ENCODE assay signal across 16 mouse cellular contexts in the genomic region with DNA sequence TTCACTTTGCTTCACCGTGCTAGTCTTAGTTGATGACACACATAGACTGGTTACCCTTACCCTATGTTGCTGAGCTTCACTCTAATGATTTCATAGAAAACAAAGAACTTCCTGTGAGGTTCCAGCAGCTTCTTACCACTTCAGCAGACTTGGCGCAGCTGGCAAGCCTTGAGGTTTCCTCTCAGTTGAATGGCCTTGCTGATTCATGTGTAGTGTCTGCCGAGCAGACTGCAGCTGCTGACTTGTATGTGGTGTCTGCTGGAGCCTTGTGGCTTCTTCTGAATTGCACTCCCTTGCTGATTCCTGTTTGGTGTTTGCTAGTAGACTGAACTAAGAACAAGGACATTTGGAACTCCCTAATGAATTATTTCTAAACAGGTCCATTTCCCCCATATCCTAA.
DNase-seq lines count a peak whose midpoint lies in the region; ATAC-seq and TF ChIP-seq lines count a peak whose summit lies in the region.
"Had no signal": no experiment of that assay in that cellular context is flagged by ENCODE, and none has a peak within 500 bp of the region (broad histone marks: within the 10 kb centered on the region; RNA-seq: fewer than 3 reads in every experiment).

No protein-coding gene starts in this region.

- no peaks in the 10 kb centered on the region for H3K36me3 ChIP-seq in liver, adult 2 months (ENCODE audit: control insufficient read depth, insufficient read depth, low read length)
- H3K36me3 ChIP-seq in liver, embryonic 12.5 days = no peaks in the 10 kb centered on the region
- H3K36me3 ChIP-seq: forebrain, embryonic 15.5 days; intestine, embryonic 15.5 days had no signal

- no peak overlapping the region for H3K4me2 ChIP-seq in liver, embryonic 12.5 days
- H3K4me2 ChIP-seq: embryonic facial prominence, embryonic 15.5 days; forebrain, embryonic 15.5 days; intestine, embryonic 15.5 days had no signal

- peaks cover 9% of the 10 kb centered on the region; the same call in 1 of the 2 replicates for H3K79me2 ChIP-seq in liver, adult 2 months (ENCODE audit: control insufficient read depth, insufficient read depth, low read length)

- no peak for TF ChIP-seq CTCF in liver, adult 2 months (IDR thresholded peaks at IDR 0.05; ENCODE audit: low read depth, low read length)

- no peak for ATAC-seq in liver, embryonic 12.5 days
- no peak for ATAC-seq in frontal cortex, adult (ENCODE audit: low TSS enrichment)
- ATAC-seq: forebrain, embryonic 15.5 days; intestine, embryonic 15.5 days; Patski had no signal

- WGBS in liver, adult 2 months = 33% methylated on average over 3 of the region's 3 CpGs
- 66% methylated on average over 3 of the region's 3 CpGs for WGBS in liver, embryonic 12.5 days (ENCODE audit: insufficient replicate concordance)

- 0 out of 2 replicates have a peak overlapping the region, but pooled peaks have one; percentile 3 for H3K9ac ChIP-seq in liver, adult 2 months (ENCODE audit: low read depth, low read length)
- H3K9ac ChIP-seq in liver, embryonic 12.5 days = no peak overlapping the region
- H3K9ac ChIP-seq: embryonic facial prominence, embryonic 15.5 days; forebrain, embryonic 15.5 days; intestine, embryonic 15.5 days; liver, embryonic 14.5 days had no signal

- H3K27me3 ChIP-seq in liver, adult 2 months (ENCODE audit: control insufficient read depth, insufficient read depth, low read length) = no peaks in the 10 kb centered on the region
- no peaks in the 10 kb centered on the region for H3K27me3 ChIP-seq in liver, embryonic 12.5 days (replicated peaks)
- H3K27me3 ChIP-seq: embryonic facial prominence, embryonic 15.5 days; forebrain, embryonic 15.5 days; intestine, embryonic 15.5 days; Patski had no signal

- DNase-seq in liver, adult 2 months (ENCODE audit: extremely low read depth, low read depth, low spot score) = peak; percentile 65
- peak; percentile 47 for DNase-seq in A20 (ENCODE audit: low read depth, low spot score)
- peak; percentile 26 to 35 for DNase-seq in CD8-positive naive resting alpha-beta T cell, adult 2 months (ENCODE audit: low read depth in 2 of 2, low spot score in 2 of 2)
- peak; percentile 49 for DNase-seq in naive thymus-derived CD4-positive, alpha-beta T cell, adult 2 months (ENCODE audit: low read depth)
- DNase-seq in cerebellum, postnatal 36 days = no peak
- DNase-seq: cerebellum, adult 9-11 months; heart, postnatal 14 days; kidney, postnatal 4 days had no signal

- H3K9me3 ChIP-seq in liver, embryonic 12.5 days (replicated peaks) = no peaks in the 10 kb centered on the region
- H3K9me3 ChIP-seq: embryonic facial prominence, embryonic 15.5 days; forebrain, embryonic 15.5 days; intestine, embryonic 15.5 days had no signal

- TF ChIP-seq POLR2A in liver, adult 2 months (IDR thresholded peaks at IDR 0.05; ENCODE audit: extremely low read depth, insufficient read depth, low read length) = no peak

- no peak overlapping the region for H3K4me3 ChIP-seq in liver, adult 2 months (ENCODE audit: insufficient read depth, low read depth, low read length)
- no peak overlapping the region for H3K4me3 ChIP-seq in liver, embryonic 12.5 days
- H3K4me3 ChIP-seq: embryonic facial prominence, embryonic 15.5 days; forebrain, embryonic 15.5 days; intestine, embryonic 15.5 days had no signal

- peaks cover 13% of the 10 kb centered on the region for H3K4me1 ChIP-seq in liver, adult 2 months (ENCODE audit: control insufficient read depth, insufficient read depth, low read length)
- no peaks in the 10 kb centered on the region for H3K4me1 ChIP-seq in liver, embryonic 12.5 days
- H3K4me1 ChIP-seq: embryonic facial prominence, embryonic 15.5 days had no signal

- H3K27ac ChIP-seq in liver, adult 2 months (replicated peaks; ENCODE audit: insufficient read depth, low read depth, low read length) = peak overlapping the region; percentile 58
- H3K27ac ChIP-seq in liver, embryonic 12.5 days = no peak overlapping the region
- H3K27ac ChIP-seq: embryonic facial prominence, embryonic 15.5 days; forebrain, embryonic 15.5 days; intestine, embryonic 15.5 days; liver, embryonic 14.5 days; macrophage had no signal

Comparison
In these comparisons a context has a peak if more than half of its experiments do, and no peak if none do; other contexts are left out.
1. DNase-seq: peak in liver, adult 2 months (single experiment), A20 (single experiment), CD8-positive naive resting alpha-beta T cell, adult 2 months (2 of 2) and naive thymus-derived CD4-positive, alpha-beta T cell, adult 2 months (single experiment); none in cerebellum, postnatal 36 days (0 of 2).